Mouse (Mus musculus): ENCODE data around the gene Fibin.

GRCm38 (mm10) chr2:110351843-110352251 is 11.1 kb downstream of the Fibin start:
- TF ChIP-seq CTCF (IDR thresholded peaks at IDR 0.05; ENCODE audit: low read depth, low read length) (no peak), POLR2A (IDR thresholded peaks at IDR 0.05; ENCODE audit: borderline replicate concordance, low read depth, low read length) (no peak)
